Mouse (Mus musculus) G1E (cell line): ENCODE results near the gene Cyp2c68. TPM values are rescaled to one million over a fixed set of nuclear protein-coding genes. Genes with fewer than 3 reads are reported as not detected.
"Not testable (repeated sequence)": the region's sequence is repeated elsewhere in the genome, so short reads cannot be mapped to it uniquely, and the experiment has no call there.

Experiments used
- ATAC-seq: 2 replicates; pipeline ENCODE4 v1.8.0; 2016; ENCODE audit warnings: mild to moderate bottlenecking; ENCODE audit not compliant: insufficient number of reproducible peaks, poor library complexity, low FRiP score, severe bottlenecking; ENCODE audit errors: extremely low read depth
- DNase-seq: peaks from one replicate; pipeline ENCODE4 v3.0.0; 2012; ENCODE audit warnings: low spot score
- H3K27me3 ChIP-seq: 2 replicates; pipeline ENCODE4 v1.6.1; 2012; ENCODE audit warnings: mild to moderate bottlenecking, low read length, inconsistent platforms; ENCODE audit not compliant: insufficient read depth
- H3K36me3 ChIP-seq: replicated peaks from 2 replicates; pipeline ENCODE3; 2012; ENCODE audit warnings: mild to moderate bottlenecking, inconsistent platforms
- H3K4me1 ChIP-seq: 2 replicates; pipeline ENCODE4 v1.6.1; 2012; ENCODE audit warnings: low read depth, low read length, inconsistent platforms, mixed read lengths; ENCODE audit not compliant: insufficient read depth
- H3K4me3 ChIP-seq: 2 replicates; pipeline ENCODE4 v1.5.1; 2012; ENCODE audit warnings: low read depth, mild to moderate bottlenecking, inconsistent platforms, low read length, moderate library complexity, mixed read lengths
- H3K9me3 ChIP-seq: replicated peaks from 2 replicates; pipeline ENCODE4 v1.6.1; 2012; ENCODE audit warnings: inconsistent platforms
- CTCF ChIP-seq: IDR thresholded peaks from 2 replicates; pipeline ENCODE4 v1.5.1; 2012; ENCODE audit warnings: low read depth, low read length, inconsistent platforms, mixed read lengths
- GATA1 ChIP-seq: IDR thresholded peaks from 2 replicates; pipeline ENCODE4 v1.6.1; 2012; ENCODE audit warnings: borderline replicate concordance, low read length, inconsistent platforms, mixed read lengths
- GATA2 ChIP-seq: IDR thresholded peaks from 2 replicates; pipeline ENCODE4 v1.6.1; 2012; ENCODE audit warnings: low read depth, low read length, inconsistent platforms, borderline replicate concordance
- POLR2AphosphoS5 ChIP-seq: IDR thresholded peaks from 2 replicates; pipeline ENCODE4 v1.6.1; 2012; ENCODE audit warnings: low read depth, low read length, inconsistent platforms; ENCODE audit not compliant: insufficient replicate concordance
- TAL1 ChIP-seq: conservative IDR thresholded peaks from 2 replicates; pipeline ENCODE4 v1.6.1; 2012; ENCODE audit warnings: low read depth, low read length, inconsistent platforms, mixed read lengths
- polyA plus RNA-seq: library from polyadenylated mRNA; stranded (reverse); fragments of >175 nt; gene quantifications from 2 replicates; pipeline ENCODE4 v1.2.3, GENCODE M21; 2012
- total RNA-seq, 2 experiments: library from RNA; stranded (forward) in 1 of 2; stranded (reverse) in 1 of 2; fragments of 200-1000 nt in 1 of 2; fragments of >200 nt in 1 of 2; fragmentation: Nextera tagmentation in 1 of 2; gene quantifications; 2 replicates each; pipeline ENCODE4 v1.2.3; 2014 to 2017

Cyp2c68 gene
- total and polyA plus RNA-seq, 3 experiments = not detected

DNA sequence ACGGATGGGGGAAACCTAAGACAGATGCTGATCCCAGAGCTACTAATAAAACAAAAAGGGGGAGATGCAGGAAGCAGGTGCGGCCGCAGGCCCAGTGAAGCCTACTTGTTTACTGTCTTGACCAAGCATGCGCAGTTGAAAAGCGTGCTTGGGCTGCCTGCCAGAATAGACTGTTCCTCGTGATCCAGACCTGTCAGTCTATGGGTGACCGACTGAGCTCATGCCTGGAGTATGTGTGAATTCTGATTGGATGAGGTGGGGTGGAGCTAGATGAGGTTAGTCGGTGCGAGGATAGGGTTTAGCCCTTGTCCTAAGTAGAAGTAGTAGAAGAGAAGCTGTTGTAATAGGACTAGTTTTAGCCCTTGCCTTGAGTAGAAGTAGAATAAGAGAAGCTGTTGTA is 93.3 kb downstream of the Cyp2c68 start:
- no peak for ATAC-seq
- TF ChIP-seq GATA1 = no peak
- no peak for TF ChIP-seq GATA2
- TF ChIP-seq POLR2AphosphoS5 = no peak
- TF ChIP-seq TAL1 = no peak
- no peak for TF ChIP-seq CTCF
- no peaks in the 10 kb centered on the region for H3K27me3 ChIP-seq
- no peaks in the 10 kb centered on the region for H3K36me3 ChIP-seq
- no peak for DNase-seq
- no peak overlapping the region for H3K4me3 ChIP-seq
- H3K4me1 ChIP-seq = no peaks in the 10 kb centered on the region
- peaks cover 7% of the 10 kb centered on the region for H3K9me3 ChIP-seq

DNA sequence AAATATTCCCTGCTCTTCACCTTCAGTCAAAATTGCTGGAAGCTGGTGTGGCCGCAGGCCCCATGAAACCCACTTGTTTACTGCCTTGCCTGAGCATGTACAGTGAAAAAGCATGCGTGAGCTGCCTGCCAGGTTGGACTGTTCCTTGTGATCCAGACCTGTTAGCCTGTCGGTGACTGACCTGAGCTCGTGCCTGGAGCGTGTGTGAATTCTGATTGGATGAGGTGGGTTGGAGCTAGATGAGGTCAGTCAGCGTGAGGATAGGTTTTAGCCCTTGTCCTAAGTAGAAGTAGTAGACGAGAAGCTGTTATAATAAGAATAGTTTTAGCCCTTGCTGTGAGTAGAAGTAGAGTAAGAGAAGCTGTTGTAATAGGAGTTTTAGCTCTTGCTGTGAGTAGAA is 96.3 kb downstream of the Cyp2c68 start:
- H3K4me1 ChIP-seq, H3K9me3 ChIP-seq, H3K36me3 ChIP-seq, H3K27me3 ChIP-seq, H3K4me3 ChIP-seq, DNase-seq, ATAC-seq: not testable (repeated sequence)

Other genes starting within 250 kb of the Cyp2c68 start
- gene Cyp2c39, start 230.2 kb downstream of the Cyp2c68 start, total RNA-seq (2014; fragmentation: Nextera tagmentation) = not detected in 2 replicates
- gene Cyp2c39, start 230.2 kb downstream of the Cyp2c68 start, total RNA-seq (2017) = 0.12 TPM in 1 of 2 replicates, not detected in the other
- gene Cyp2c39, start 230.2 kb downstream of the Cyp2c68 start, polyA plus RNA-seq = not detected in 2 replicates
- not detected in 2 replicates for gene Cyp2c67, start 92.0 kb downstream of the Cyp2c68 start, total RNA-seq (2014; fragmentation: Nextera tagmentation)
- 0.05 TPM in 1 of 2 replicates, not detected in the other for gene Cyp2c67, start 92.0 kb downstream of the Cyp2c68 start, total RNA-seq (2017)
- gene Cyp2c67, start 92.0 kb downstream of the Cyp2c68 start, polyA plus RNA-seq = not detected in 2 replicates
- not detected in 2 replicates for gene Cyp2c40, start 71.8 kb upstream of the Cyp2c68 start, total RNA-seq (2014; fragmentation: Nextera tagmentation)
- 0.05 and 0.12 TPM in 2 replicates for gene Cyp2c40, start 71.8 kb upstream of the Cyp2c68 start, total RNA-seq (2017)
- gene Cyp2c40, start 71.8 kb upstream of the Cyp2c68 start, polyA plus RNA-seq = not detected in 2 replicates
- not detected in 2 replicates for gene Cyp2c69, start 145.7 kb upstream of the Cyp2c68 start, total RNA-seq (2014; fragmentation: Nextera tagmentation)
- gene Cyp2c69, start 145.7 kb upstream of the Cyp2c68 start, total RNA-seq (2017) = not detected in 2 replicates
- gene Cyp2c69, start 145.7 kb upstream of the Cyp2c68 start, polyA plus RNA-seq = not detected in 2 replicates